8 mouse cellular contexts compared by ENCODE assay signal in genomic region chr10:7662471-7663141, GRCm38 (mm10). TPM values are rescaled to one million over a fixed set of nuclear protein-coding genes. Genes with fewer than 3 reads are reported as not detected.
DNase-seq lines count a peak whose midpoint lies in the region; ATAC-seq and TF ChIP-seq lines count a peak whose summit lies in the region.

No protein-coding gene starts in this region.

- H3K79me2 ChIP-seq in macrophage (ENCODE audit: inconsistent target): peaks cover 52% of the 10 kb centered on the region

- intact Hi-C loops in left cerebral cortex, postnatal 25 days (cut with DNase I): loop anchor here (2.0 kb wide), 1 partner anchor 18 kb away; the partner anchor contains the start of genes Lats1 and Pcmt1

- DNase-seq in kidney, postnatal 14 days: no peak
- DNase-seq in G1E (ENCODE audit: low spot score): peak; percentile 86
- DNase-seq in embryo, embryonic 11.5 days (ENCODE audit: low read depth, low spot score): peak; percentile 49
- no peak for DNase-seq in left cerebral cortex, postnatal 25 days (ENCODE audit: low spot score in 2 of 2)

- no peaks in the 10 kb centered on the region for H3K27me3 ChIP-seq in kidney, embryonic 15.5 days
- no peaks in the 10 kb centered on the region for H3K27me3 ChIP-seq in G1E (ENCODE audit: insufficient read depth, low read length)
- no peaks in the 10 kb centered on the region for H3K27me3 ChIP-seq in hindbrain, embryonic 15.5 days
- H3K27me3 ChIP-seq in stomach, embryonic 14.5 days (ENCODE audit: control insufficient read depth, insufficient read depth, low read length): no peaks in the 10 kb centered on the region

- H3K4me2 ChIP-seq in kidney, embryonic 15.5 days: peak overlapping the region; percentile 71
- peak overlapping the region; percentile 72 for H3K4me2 ChIP-seq in hindbrain, embryonic 15.5 days
- H3K4me2 ChIP-seq in stomach, embryonic 14.5 days (replicated peaks; ENCODE audit: low read depth, low read length): peak overlapping the region; percentile 73

- peak; percentile 86 for ATAC-seq in kidney, embryonic 15.5 days (replicated peaks; ENCODE audit: low FRiP score)
- ATAC-seq in G1E (ENCODE audit: extremely low read depth, insufficient number of reproducible peaks, low FRiP score, poor library complexity, severe bottlenecking): peak; percentile 42
- peak; percentile 82 for ATAC-seq in hindbrain, embryonic 15.5 days (ENCODE audit: low FRiP score, low read depth)
- ATAC-seq in stomach, embryonic 14.5 days (ENCODE audit: insufficient number of reproducible peaks, insufficient read depth, low FRiP score, low read depth): peak; percentile 73

- TF ChIP-seq CTCF in G1E (IDR thresholded peaks at IDR 0.05; ENCODE audit: low read depth, low read length): no peak

- WGBS in kidney, embryonic 15.5 days: under 1% methylated on average over 44 of the region's 44 CpGs
- under 1% methylated on average over 44 of the region's 44 CpGs for WGBS in hindbrain, embryonic 15.5 days
- 2% methylated on average over 42 of the region's 44 CpGs for WGBS in macrophage (ENCODE audit: missing documents)
- under 1% methylated on average over 44 of the region's 44 CpGs for WGBS in stomach, embryonic 14.5 days

- H3K9ac ChIP-seq in kidney, embryonic 15.5 days: peak overlapping the region; percentile 91
- peak overlapping the region; percentile 89 for H3K9ac ChIP-seq in hindbrain, embryonic 15.5 days
- H3K9ac ChIP-seq in stomach, embryonic 14.5 days (replicated peaks; ENCODE audit: low read depth, low read length): peak overlapping the region; percentile 89

- H3K36me3 ChIP-seq in kidney, embryonic 15.5 days: no peaks in the 10 kb centered on the region
- peaks cover 16% of the 10 kb centered on the region for H3K36me3 ChIP-seq in G1E (replicated peaks)
- no peaks in the 10 kb centered on the region for H3K36me3 ChIP-seq in hindbrain, embryonic 15.5 days
- H3K36me3 ChIP-seq in macrophage (ENCODE audit: inconsistent target): no peaks in the 10 kb centered on the region
- H3K36me3 ChIP-seq in stomach, embryonic 14.5 days (ENCODE audit: control insufficient read depth, insufficient read depth, low read length): no peaks in the 10 kb centered on the region

- H3K4me1 ChIP-seq in kidney, embryonic 15.5 days: peaks cover 11% of the 10 kb centered on the region
- peaks cover 40% of the 10 kb centered on the region for H3K4me1 ChIP-seq in G1E (ENCODE audit: insufficient read depth, low read depth, low read length)
- H3K4me1 ChIP-seq in hindbrain, embryonic 15.5 days (replicated peaks): peaks cover 26% of the 10 kb centered on the region
- H3K4me1 ChIP-seq in stomach, embryonic 14.5 days (ENCODE audit: control insufficient read depth, insufficient read depth, low read length): no peaks in the 10 kb centered on the region; the same call in 1 of the 2 replicates

- H3K27ac ChIP-seq in kidney, embryonic 15.5 days: peak overlapping the region; percentile 97
- peak overlapping the region; percentile 97 for H3K27ac ChIP-seq in hindbrain, embryonic 15.5 days (replicated peaks)
- H3K27ac ChIP-seq in macrophage: peak overlapping the region; percentile 21
- H3K27ac ChIP-seq in stomach, embryonic 14.5 days (ENCODE audit: low read length): peak overlapping the region; percentile 82

- no peaks in the 10 kb centered on the region for H3K9me3 ChIP-seq in kidney, embryonic 15.5 days (replicated peaks)
- no peaks in the 10 kb centered on the region for H3K9me3 ChIP-seq in G1E (replicated peaks)
- H3K9me3 ChIP-seq in hindbrain, embryonic 15.5 days: no peaks in the 10 kb centered on the region
- no peaks in the 10 kb centered on the region for H3K9me3 ChIP-seq in stomach, embryonic 14.5 days (ENCODE audit: control insufficient read depth, low read depth, low read length)

- peak overlapping the region; percentile 73 for H3K4me3 ChIP-seq in kidney, embryonic 15.5 days (replicated peaks)
- peak overlapping the region; percentile 98 for H3K4me3 ChIP-seq in G1E (ENCODE audit: low read depth, low read length)
- H3K4me3 ChIP-seq in hindbrain, embryonic 15.5 days: peak overlapping the region; percentile 99
- H3K4me3 ChIP-seq in macrophage (ENCODE audit: inconsistent target): peak overlapping the region; percentile 70
- H3K4me3 ChIP-seq in stomach, embryonic 14.5 days (ENCODE audit: low read depth, low read length): peak overlapping the region; percentile 72

RNA-seq across cellular contexts. Expression of gene Nup43, which starts 4.7 kb away (rescaled TPM):
- 55.2 and 58.1 TPM in 2 replicates for polyA plus RNA-seq in kidney, embryonic 15.5 days (2015; fragmentation: Nextera tagmentation; extraction: Ambion mirVana)
- total RNA-seq in G1E (2014; fragmentation: Nextera tagmentation) (47.8 and 53.4 TPM in 2 replicates), G1E (2017) (37.9 and 40.5 TPM in 2 replicates)
- polyA plus RNA-seq in G1E (2012) (1.5 and 1.8 TPM in 2 replicates), macrophage (2018) (4.6 to 21.2 TPM (median 6.0 TPM) in 3 replicates)
- polyA plus RNA-seq in hindbrain, embryonic 15.5 days (2015; fragmentation: Nextera tagmentation; extraction: Ambion mirVana): 31.1 and 32.0 TPM in 2 replicates
- total RNA-seq in macrophage (2018; cell fraction: chromatin; rRNA removed): 1 to 10 TPM in 18 of 26 experiments, under 1 TPM in 6, not detected in 2; 0.53 to 7.3 (median 2.1) TPM
- 1 to 10 TPM; 1.8 to 6.9 (median 4.9) TPM for total RNA-seq in macrophage (2018; cell fraction: cytosol; rRNA removed)
- total RNA-seq in macrophage (2018; cell fraction: nucleus; rRNA removed): 10 to 100 TPM in 1 of 26 experiments, 1 to 10 TPM in 19, under 1 TPM in 4, not detected in 2; 0.60 to 14.9 (median 1.7) TPM
- polyA plus RNA-seq in stomach, embryonic 14.5 days (2014; fragmentation: Nextera tagmentation; extraction: Ambion mirVana): 46.7 and 53.3 TPM in 2 replicates
- 1 to 10 TPM; 4.1 to 4.2 TPM for total RNA-seq in left cerebral cortex, postnatal 25 days (2021)

RNA-seq across cellular contexts. Expression of gene Pcmt1, which starts 18.3 kb away (rescaled TPM):
- 115 and 122 TPM in 2 replicates for polyA plus RNA-seq in kidney, embryonic 15.5 days (2015; fragmentation: Nextera tagmentation; extraction: Ambion mirVana)
- total RNA-seq in G1E (2014; fragmentation: Nextera tagmentation) (79.0 and 80.5 TPM in 2 replicates), G1E (2017) (109 and 117 TPM in 2 replicates)
- polyA plus RNA-seq in G1E (2012) (43.0 and 55.8 TPM in 2 replicates), macrophage (2018) (35.0 to 67.7 TPM (median 47.9 TPM) in 3 replicates)
- polyA plus RNA-seq in hindbrain, embryonic 15.5 days (2015; fragmentation: Nextera tagmentation; extraction: Ambion mirVana): 172 and 174 TPM in 2 replicates
- total RNA-seq in macrophage (2018; cell fraction: chromatin; rRNA removed): 10 to 100 TPM; 19.5 to 85.0 (median 40.0) TPM
- 10 to 100 TPM; 32.5 to 58.6 (median 45.1) TPM for total RNA-seq in macrophage (2018; cell fraction: cytosol; rRNA removed)
- total RNA-seq in macrophage (2018; cell fraction: nucleus; rRNA removed): 100 to 1,000 TPM in 1 of 26 experiments, 10 to 100 TPM in 25; 27.9 to 115 (median 47.1) TPM
- 103 and 114 TPM in 2 replicates for polyA plus RNA-seq in stomach, embryonic 14.5 days (2014; fragmentation: Nextera tagmentation; extraction: Ambion mirVana)
- 100 to 1,000 TPM; 174 to 185 TPM for total RNA-seq in left cerebral cortex, postnatal 25 days (2021)

RNA-seq across cellular contexts. Expression of gene Lats1, which starts 18.4 kb away (rescaled TPM):
- 8.6 and 9.1 TPM in 2 replicates for polyA plus RNA-seq in kidney, embryonic 15.5 days (2015; fragmentation: Nextera tagmentation; extraction: Ambion mirVana)
- total RNA-seq in G1E (2014; fragmentation: Nextera tagmentation) (38.0 and 41.9 TPM in 2 replicates), G1E (2017) (12.8 and 16.2 TPM in 2 replicates)
- polyA plus RNA-seq in G1E (2012) (4.6 and 4.9 TPM in 2 replicates), macrophage (2018) (12.6 to 14.5 TPM (median 13.7 TPM) in 3 replicates)
- 8.9 and 9.5 TPM in 2 replicates for polyA plus RNA-seq in hindbrain, embryonic 15.5 days (2015; fragmentation: Nextera tagmentation; extraction: Ambion mirVana)
- total RNA-seq in macrophage (2018; cell fraction: chromatin; rRNA removed): 10 to 100 TPM; 43.0 to 72.6 (median 57.6) TPM
- 10 to 100 TPM; 26.4 to 36.3 (median 29.8) TPM for total RNA-seq in macrophage (2018; cell fraction: cytosol; rRNA removed)
- 10 to 100 TPM; 39.2 to 80.1 (median 52.5) TPM for total RNA-seq in macrophage (2018; cell fraction: nucleus; rRNA removed)
- polyA plus RNA-seq in stomach, embryonic 14.5 days (2014; fragmentation: Nextera tagmentation; extraction: Ambion mirVana): 16.8 and 19.5 TPM in 2 replicates
- total RNA-seq in left cerebral cortex, postnatal 25 days (2021): 10 to 100 TPM; 33.7 to 33.9 TPM

Comparison
In these comparisons a context has a peak if more than half of its experiments do, and no peak if none do; other contexts are left out.
1. H3K27ac ChIP-seq: peak in every context shown above with its lines; median percentile 97 in kidney, embryonic 15.5 days; 97 in hindbrain, embryonic 15.5 days; 82 in stomach, embryonic 14.5 days; 21 in macrophage.
2. DNase-seq: peak in G1E (single experiment) and embryo, embryonic 11.5 days (single experiment); none in kidney, postnatal 14 days (single experiment) and left cerebral cortex, postnatal 25 days (0 of 2).
3. Peak in every context shown above with its lines, with median percentiles within 50 percentile points of each other: ATAC-seq, H3K4me2 ChIP-seq, H3K4me3 ChIP-seq and H3K9ac ChIP-seq.